In genomic region chr3:52091261-52091797, GRCm38 (mm10) we compare ENCODE assay signal across 12 mouse cellular contexts. TPM values are rescaled to one million over a fixed set of nuclear protein-coding genes. Genes with fewer than 3 reads are reported as not detected.
A peak's percentile ranks its signal among the peaks of the same experiment; 100 is the strongest.
DNase-seq lines count a peak whose midpoint lies in the region; ATAC-seq lines count a peak whose summit lies in the region.
"Had no signal": no experiment of that assay in that cellular context is flagged by ENCODE, and none has a peak within 500 bp of the region (broad histone marks: within the 10 kb centered on the region; RNA-seq: fewer than 3 reads in every experiment).

No protein-coding gene starts in this region.

- DNase-seq in heart, postnatal 10 days = no peak
- DNase-seq in lung, postnatal 25 days (ENCODE audit: low spot score) = no peak
- DNase-seq: adrenal gland, postnatal 36 days; kidney, adult 18-20 months; layer of hippocampus, postnatal 36 days; thymus, adult 2 months had no signal

- H3K4me1 ChIP-seq in heart, embryonic 14.5 days (ENCODE audit: control insufficient read depth in 2 of 2, insufficient read depth in 2 of 2, low read length in 2 of 2) = peaks cover 20 to 35% of the 10 kb centered on the region in 2 experiments
- H3K4me1 ChIP-seq in lung, embryonic 15.5 days = peaks cover 40% of the 10 kb centered on the region
- peaks cover 31% of the 10 kb centered on the region for H3K4me1 ChIP-seq in embryonic facial prominence, embryonic 15.5 days
- H3K4me1 ChIP-seq in stomach, embryonic 16.5 days (ENCODE audit: control insufficient read depth, insufficient read depth, low read length) = peaks cover 38% of the 10 kb centered on the region
- H3K4me1 ChIP-seq in forebrain, embryonic 13.5 days = peaks cover 25% of the 10 kb centered on the region

- no peak overlapping the region for H3K4me3 ChIP-seq in heart, embryonic 14.5 days (ENCODE audit: control insufficient read depth in 1 of 2, insufficient read depth in 1 of 2, low read depth in 1 of 2, low read length in 2 of 2)
- no peak overlapping the region for H3K4me3 ChIP-seq in lung, embryonic 15.5 days
- H3K4me3 ChIP-seq in embryonic facial prominence, embryonic 15.5 days (replicated peaks) = no peak overlapping the region
- H3K4me3 ChIP-seq in stomach, embryonic 16.5 days (replicated peaks; ENCODE audit: low read length) = no peak overlapping the region
- no peak overlapping the region for H3K4me3 ChIP-seq in forebrain, embryonic 13.5 days
- H3K4me3 ChIP-seq: limb, embryonic 15.5 days had no signal

- H3K36me3 ChIP-seq in heart, embryonic 14.5 days (ENCODE audit: control insufficient read depth, insufficient read depth, low read length) = no peaks in the 10 kb centered on the region
- no peaks in the 10 kb centered on the region for H3K36me3 ChIP-seq in lung, embryonic 15.5 days
- no peaks in the 10 kb centered on the region for H3K36me3 ChIP-seq in embryonic facial prominence, embryonic 15.5 days
- H3K36me3 ChIP-seq in stomach, embryonic 16.5 days (ENCODE audit: control insufficient read depth, insufficient read depth, low read length) = no peaks in the 10 kb centered on the region
- H3K36me3 ChIP-seq in forebrain, embryonic 13.5 days (ENCODE audit: poor library complexity, severe bottlenecking) = peaks cover 1% of the 10 kb centered on the region; the same call in 1 of the 2 replicates
- H3K36me3 ChIP-seq: limb, embryonic 15.5 days had no signal

- H3K27ac ChIP-seq in heart, embryonic 14.5 days (replicated peaks in 1 of 2; ENCODE audit: control insufficient read depth in 1 of 2, insufficient read depth in 1 of 2, low read depth in 2 of 2, low read length in 2 of 2) = no peak overlapping the region
- H3K27ac ChIP-seq in lung, embryonic 15.5 days = peak overlapping the region; percentile 45
- peak overlapping the region; percentile 1; the same call in 1 of the 2 replicates for H3K27ac ChIP-seq in embryonic facial prominence, embryonic 15.5 days (replicated peaks)
- H3K27ac ChIP-seq in stomach, embryonic 16.5 days (ENCODE audit: low read length) = peak overlapping the region; percentile 48
- no peak overlapping the region for H3K27ac ChIP-seq in forebrain, embryonic 13.5 days
- H3K27ac ChIP-seq: limb, embryonic 15.5 days had no signal

- intact Hi-C loops in heart, postnatal 10 days (cut with DNase I) = no loop called here

- no peak for ATAC-seq in heart, embryonic 14.5 days (ENCODE audit: insufficient number of reproducible peaks, insufficient read depth, low FRiP score, low read depth)
- ATAC-seq in lung, embryonic 15.5 days (ENCODE audit: borderline replicate concordance, extremely low read depth, low FRiP score, low TSS enrichment) = no peak
- no peak for ATAC-seq in embryonic facial prominence, embryonic 15.5 days (ENCODE audit: insufficient number of reproducible peaks, low FRiP score, low TSS enrichment, low read depth)
- no peak for ATAC-seq in stomach, embryonic 16.5 days (ENCODE audit: insufficient read depth, low FRiP score)
- no peak for ATAC-seq in forebrain, embryonic 13.5 days

- no peaks in the 10 kb centered on the region for H3K9me3 ChIP-seq in heart, embryonic 14.5 days (ENCODE audit: control insufficient read depth, low read length)
- H3K9me3 ChIP-seq in lung, embryonic 15.5 days = no peaks in the 10 kb centered on the region
- H3K9me3 ChIP-seq in embryonic facial prominence, embryonic 15.5 days (replicated peaks) = no peaks in the 10 kb centered on the region
- H3K9me3 ChIP-seq in stomach, embryonic 16.5 days (replicated peaks; ENCODE audit: control insufficient read depth, low read length) = no peaks in the 10 kb centered on the region
- no peaks in the 10 kb centered on the region for H3K9me3 ChIP-seq in forebrain, embryonic 13.5 days (replicated peaks)
- H3K9me3 ChIP-seq: limb, embryonic 15.5 days had no signal

- 0 out of 2 replicates have a peak overlapping the region, but pooled peaks have one; percentile 18 for H3K9ac ChIP-seq in heart, embryonic 14.5 days (ENCODE audit: low read length)
- H3K9ac ChIP-seq in lung, embryonic 15.5 days = no peak overlapping the region
- H3K9ac ChIP-seq in embryonic facial prominence, embryonic 15.5 days = no peak overlapping the region
- H3K9ac ChIP-seq in stomach, embryonic 16.5 days (ENCODE audit: low read length) = 0 out of 2 replicates have a peak overlapping the region, but pooled peaks have one; percentile 45
- H3K9ac ChIP-seq in forebrain, embryonic 13.5 days = no peak overlapping the region
- H3K9ac ChIP-seq: limb, embryonic 15.5 days had no signal

- WGBS in heart, embryonic 14.5 days = 36% methylated on average over 7 of the region's 7 CpGs
- 32% methylated on average over 7 of the region's 7 CpGs for WGBS in lung, embryonic 15.5 days
- WGBS in embryonic facial prominence, embryonic 15.5 days = 19% methylated on average over 7 of the region's 7 CpGs
- 27% methylated on average over 7 of the region's 7 CpGs for WGBS in stomach, embryonic 16.5 days
- WGBS in forebrain, embryonic 13.5 days = 56% methylated on average over 7 of the region's 7 CpGs

- no peaks in the 10 kb centered on the region for H3K27me3 ChIP-seq in heart, embryonic 14.5 days (ENCODE audit: control insufficient read depth, insufficient read depth, low read length)
- no peaks in the 10 kb centered on the region for H3K27me3 ChIP-seq in lung, embryonic 15.5 days
- H3K27me3 ChIP-seq in embryonic facial prominence, embryonic 15.5 days = no peaks in the 10 kb centered on the region
- H3K27me3 ChIP-seq in stomach, embryonic 16.5 days (ENCODE audit: control insufficient read depth, insufficient read depth, low read length) = no peaks in the 10 kb centered on the region
- H3K27me3 ChIP-seq in forebrain, embryonic 13.5 days = no peaks in the 10 kb centered on the region
- H3K27me3 ChIP-seq: limb, embryonic 15.5 days had no signal

- H3K4me2 ChIP-seq in heart, embryonic 14.5 days (ENCODE audit: low read length) = no peak overlapping the region
- no peak overlapping the region for H3K4me2 ChIP-seq in lung, embryonic 15.5 days
- no peak overlapping the region for H3K4me2 ChIP-seq in embryonic facial prominence, embryonic 15.5 days (replicated peaks)
- H3K4me2 ChIP-seq in stomach, embryonic 16.5 days (ENCODE audit: low read depth, low read length) = no peak overlapping the region
- H3K4me2 ChIP-seq in forebrain, embryonic 13.5 days = no peak overlapping the region
- H3K4me2 ChIP-seq: limb, embryonic 15.5 days had no signal

RNA-seq across cellular contexts. Expression of gene Maml3, which starts 13.5 kb away (rescaled TPM):
- 2.8 and 2.9 TPM in 2 replicates for polyA plus RNA-seq in heart, embryonic 14.5 days (2014; fragmentation: Nextera tagmentation; extraction: Ambion mirVana)
- total RNA-seq in heart, postnatal 10 days (2021) = 1 to 10 TPM; 5.4 to 5.6 TPM
- 7.4 and 8.4 TPM in 2 replicates for polyA plus RNA-seq in lung, embryonic 15.5 days (2015; fragmentation: Nextera tagmentation; extraction: Ambion mirVana)
- 6.5 TPM in 2 replicates for polyA plus RNA-seq in embryonic facial prominence, embryonic 15.5 days (2015; fragmentation: Nextera tagmentation; extraction: Ambion mirVana)
- 4.7 and 5.0 TPM in 2 replicates for polyA plus RNA-seq in stomach, embryonic 16.5 days (2015; fragmentation: Nextera tagmentation; extraction: Ambion mirVana)
- polyA plus RNA-seq in forebrain, embryonic 13.5 days (2015; fragmentation: Nextera tagmentation; extraction: Ambion mirVana) = 5.4 and 6.5 TPM in 2 replicates

Comparison
In these comparisons a context has a peak if more than half of its experiments do, and no peak if none do; other contexts are left out.
1. H3K27ac ChIP-seq: peak in lung, embryonic 15.5 days (single experiment), embryonic facial prominence, embryonic 15.5 days (single experiment) and stomach, embryonic 16.5 days (single experiment); none in heart, embryonic 14.5 days (0 of 2) and forebrain, embryonic 13.5 days (single experiment).
2. H3K9ac ChIP-seq: peak in heart, embryonic 14.5 days (single experiment) and stomach, embryonic 16.5 days (single experiment); none in lung, embryonic 15.5 days (single experiment), embryonic facial prominence, embryonic 15.5 days (single experiment) and forebrain, embryonic 13.5 days (single experiment).